Mouse (Mus musculus): ENCODE data around the gene Arl6ip1. TPM values are rescaled to one million over a fixed set of nuclear protein-coding genes. Genes with fewer than 3 reads are reported as not detected.

The Arl6ip1 gene
- polyA plus RNA-seq, 1 experiment from 2014 or later, result 364 TPM

GRCm38 (mm10) chr7:118125736-118126135 is 3.7 kb downstream of the Arl6ip1 start:
- no peak for DNase-seq (ENCODE audit: low spot score)
- Histone ChIP-seq H3K36me3 (peaks cover 60% of the 10 kb centered on the region), H3K4me1 (replicated peaks) (peaks cover 34% of the 10 kb centered on the region), H3K9me3 (no peaks in the 10 kb centered on the region), H3K4me3 (no peak overlapping the region), H3K27ac (no peak overlapping the region), H3K27me3 (ENCODE audit: insufficient read depth, poor library complexity, severe bottlenecking) (no peaks in the 10 kb centered on the region)

GRCm38 (mm10) chr7:118123512-118124411 is 5.7 kb downstream of the Arl6ip1 start:
- H3K27me3 ChIP-seq (ENCODE audit: insufficient read depth, poor library complexity, severe bottlenecking), result no peaks in the 10 kb centered on the region
- no peak overlapping the region for H3K4me3 ChIP-seq
- 95% methylated on average over 4 of the region's 4 CpGs for WGBS
- H3K9me3 ChIP-seq, result no peaks in the 10 kb centered on the region
- no peak overlapping the region for H3K27ac ChIP-seq
- peaks cover 23% of the 10 kb centered on the region for H3K4me1 ChIP-seq (replicated peaks)
- DNase-seq (ENCODE audit: low spot score), result no peak
- peaks cover 80% of the 10 kb centered on the region for H3K36me3 ChIP-seq

GRCm38 (mm10) chr7:118122235-118122634 is 7.2 kb downstream of the Arl6ip1 start:
- H3K4me3 ChIP-seq, result no peak overlapping the region
- DNase-seq (ENCODE audit: low spot score), result no peak
- peaks cover 88% of the 10 kb centered on the region for H3K36me3 ChIP-seq
- no peaks in the 10 kb centered on the region for H3K9me3 ChIP-seq
- peaks cover 17% of the 10 kb centered on the region for H3K4me1 ChIP-seq (replicated peaks)
- 97% methylated on average over 7 of the region's 7 CpGs for WGBS
- H3K27ac ChIP-seq, result no peak overlapping the region
- H3K27me3 ChIP-seq (ENCODE audit: insufficient read depth, poor library complexity, severe bottlenecking), result no peaks in the 10 kb centered on the region

GRCm38 (mm10) chr7:118120654-118121053 is 8.8 kb downstream of the Arl6ip1 start:
- DNase-seq (ENCODE audit: low spot score), result no peak
- 91% methylated on average over 1 of the region's 1 CpGs for WGBS
- peaks cover 72% of the 10 kb centered on the region for H3K36me3 ChIP-seq

GRCm38 (mm10) chr7:118119946-118120345 is 9.5 kb downstream of the Arl6ip1 start:
- no peak overlapping the region for H3K27ac ChIP-seq
- H3K36me3 ChIP-seq, result peaks cover 71% of the 10 kb centered on the region
- no peak for DNase-seq (ENCODE audit: low spot score)
- H3K4me1 ChIP-seq (replicated peaks), result peaks cover 13% of the 10 kb centered on the region
- WGBS, result 94% methylated on average over 5 of the region's 5 CpGs
- no peak overlapping the region for H3K4me3 ChIP-seq
- H3K9me3 ChIP-seq, result no peaks in the 10 kb centered on the region
- no peaks in the 10 kb centered on the region for H3K27me3 ChIP-seq (ENCODE audit: insufficient read depth, poor library complexity, severe bottlenecking)

More at GRCm38 (mm10) chr7:118120654-118121053, 8.8 kb downstream of the Arl6ip1 start:
- Histone ChIP-seq H3K27me3 (ENCODE audit: insufficient read depth, poor library complexity, severe bottlenecking) (no peaks in the 10 kb centered on the region), H3K4me3 (no peak overlapping the region), H3K4me1 (replicated peaks) (peaks cover 11% of the 10 kb centered on the region), H3K9me3 (no peaks in the 10 kb centered on the region), H3K27ac (no peak overlapping the region)

GRCm38 (mm10) chr7:118119142-118119541 is 10.3 kb downstream of the Arl6ip1 start:
- no peak for DNase-seq (ENCODE audit: low spot score)
- 64% methylated on average over 2 of the region's 2 CpGs for WGBS

GRCm38 (mm10) chr7:118118426-118118825 is 11.0 kb downstream of the Arl6ip1 start:
- no peaks in the 10 kb centered on the region for H3K27me3 ChIP-seq (ENCODE audit: insufficient read depth, poor library complexity, severe bottlenecking)
- H3K36me3 ChIP-seq, result peaks cover 73% of the 10 kb centered on the region
- no peak overlapping the region for H3K4me3 ChIP-seq
- H3K27ac ChIP-seq, result no peak overlapping the region
- H3K9me3 ChIP-seq, result no peaks in the 10 kb centered on the region
- 86% methylated on average over 3 of the region's 3 CpGs for WGBS
- DNase-seq (ENCODE audit: low spot score), result no peak
- peaks cover 28% of the 10 kb centered on the region for H3K4me1 ChIP-seq (replicated peaks)

More at GRCm38 (mm10) chr7:118119142-118119541, 10.3 kb downstream of the Arl6ip1 start:
- Histone ChIP-seq H3K9me3 (no peaks in the 10 kb centered on the region), H3K4me3 (no peak overlapping the region), H3K36me3 (peaks cover 73% of the 10 kb centered on the region), H3K27ac (no peak overlapping the region), H3K27me3 (ENCODE audit: insufficient read depth, poor library complexity, severe bottlenecking) (no peaks in the 10 kb centered on the region), H3K4me1 (replicated peaks) (peaks cover 21% of the 10 kb centered on the region)

- H3K9me3 ChIP-seq, result no peaks in the 10 kb centered on the region
- peaks cover 73% of the 10 kb centered on the region for H3K36me3 ChIP-seq
- H3K4me3 ChIP-seq, result no peak overlapping the region
- H3K27ac ChIP-seq, result peak overlapping the region; percentile 99
- 50% methylated on average over 4 of the region's 4 CpGs for WGBS
- peaks cover 36% of the 10 kb centered on the region for H3K4me1 ChIP-seq (replicated peaks)
- H3K27me3 ChIP-seq (ENCODE audit: insufficient read depth, poor library complexity, severe bottlenecking), result no peaks in the 10 kb centered on the region
- DNase-seq (ENCODE audit: low spot score), result no peak
Measured at GRCm38 (mm10) chr7:118117539-118118210, 11.8 kb downstream of the Arl6ip1 start.

GRCm38 (mm10) chr7:118116787-118117538 is 12.5 kb downstream of the Arl6ip1 start:
- WGBS, result 22% methylated on average over 8 of the region's 8 CpGs
- H3K27ac ChIP-seq, result peak overlapping the region; percentile 99
- no peaks in the 10 kb centered on the region for H3K9me3 ChIP-seq
- peaks cover 73% of the 10 kb centered on the region for H3K36me3 ChIP-seq
- peaks cover 43% of the 10 kb centered on the region for H3K4me1 ChIP-seq (replicated peaks)
- no peak for DNase-seq (ENCODE audit: low spot score)
- H3K4me3 ChIP-seq, result peak overlapping the region; percentile 76; the same call in 1 of the 2 replicates
- no peaks in the 10 kb centered on the region for H3K27me3 ChIP-seq (ENCODE audit: insufficient read depth, poor library complexity, severe bottlenecking)

GRCm38 (mm10) chr7:118115877-118116568 is 13.4 kb downstream of the Arl6ip1 start, which contains the start of gene Rps15a:
Gene Rps15a, minus strand, starts transcription at chr7:118116188.
- Histone ChIP-seq H3K27ac (peak within 1 kb of the TSS; percentile 99), H3K36me3 (peaks cover 73% of the 10 kb centered on the region), H3K4me1 (replicated peaks) (peaks cover 53% of the 10 kb centered on the region), H3K4me3 (peak within 1 kb of the TSS; percentile 76), H3K9me3 (no peaks in the 10 kb centered on the region), H3K27me3 (ENCODE audit: insufficient read depth, poor library complexity, severe bottlenecking) (no peaks in the 10 kb centered on the region)
- peak; percentile 92 for DNase-seq (ENCODE audit: low spot score)
- WGBS, result under 1% methylated on average over 40 of the region's 40 CpGs

GRCm38 (mm10) chr7:118115533-118115876 is 14.0 kb downstream of the Arl6ip1 start:
- no peaks in the 10 kb centered on the region for H3K9me3 ChIP-seq
- peaks cover 73% of the 10 kb centered on the region for H3K36me3 ChIP-seq
- DNase-seq (ENCODE audit: low spot score), result no peak
- WGBS, result under 1% methylated on average over 20 of the region's 20 CpGs
- peak overlapping the region; percentile 76 for H3K4me3 ChIP-seq
- no peaks in the 10 kb centered on the region for H3K27me3 ChIP-seq (ENCODE audit: insufficient read depth, poor library complexity, severe bottlenecking)
- H3K27ac ChIP-seq, result peak overlapping the region; percentile 99
- peaks cover 57% of the 10 kb centered on the region for H3K4me1 ChIP-seq (replicated peaks)
